Mouse (Mus musculus) lung, embryonic 15.5 days (tissue): ENCODE results near the gene Panx2. TPM values are rescaled to one million over a fixed set of nuclear protein-coding genes. Genes with fewer than 3 reads are reported as not detected.

Experiments
- ATAC-seq: fragments of 200-750 bp; cut with Nextera tagmentation; 2 replicates; pipeline ENCODE4 v1.8.0; 2017; ENCODE audit warnings: moderate number of reproducible peaks, borderline replicate concordance; ENCODE audit not compliant: low FRiP score, low TSS enrichment; ENCODE audit errors: extremely low read depth
- H3K27ac ChIP-seq: fragments of 300-500 bp; sonication (generic); 2 replicates; pipeline ENCODE4 v1.5.1; 2015; ENCODE audit warnings: moderate library complexity, mild to moderate bottlenecking, inconsistent platforms
- H3K27me3 ChIP-seq: fragments of 300-500 bp; sonication (generic); 2 replicates; pipeline ENCODE4 v1.6.1; 2015; ENCODE audit warnings: inconsistent platforms
- H3K36me3 ChIP-seq: fragments of 300-500 bp; sonication (generic); 2 replicates; pipeline ENCODE4 v1.6.1; 2015; ENCODE audit warnings: inconsistent platforms
- H3K4me1 ChIP-seq: fragments of 300-500 bp; sonication (generic); 2 replicates; pipeline ENCODE4 v1.6.1; 2015; ENCODE audit warnings: inconsistent platforms
- H3K4me2 ChIP-seq: fragments of 300-500 bp; sonication (generic); 2 replicates; pipeline ENCODE4 v1.6.1; 2015; ENCODE audit warnings: inconsistent platforms, mild to moderate bottlenecking, moderate library complexity
- H3K4me3 ChIP-seq: fragments of 300-500 bp; sonication (generic); 2 replicates; pipeline ENCODE4 v1.5.1; 2015; ENCODE audit warnings: mild to moderate bottlenecking, inconsistent platforms
- H3K9ac ChIP-seq: fragments of 300-500 bp; sonication (generic); 2 replicates; pipeline ENCODE4 v1.6.1; 2015; ENCODE audit warnings: inconsistent platforms
- H3K9me3 ChIP-seq: fragments of 300-500 bp; sonication (generic); 2 replicates; pipeline ENCODE4 v1.6.1; 2016; ENCODE audit warnings: inconsistent platforms
- WGBS: fragments of 180-500 bp; shearing (Covaris S2); methylation state at CpG from one replicate; pipeline ENCODE4 v1.1.7; 2015; 5-methylcytosine and 5-hydroxymethylcytosine counted together
- polyA plus RNA-seq: library from polyadenylated mRNA; unstranded; fragments of >200 nt; fragmentation: Nextera tagmentation; extraction: Ambion mirVana; gene quantifications from 2 replicates; pipeline ENCODE4 v1.2.1, GENCODE M21; 2015

Gene Panx2
- polyA plus RNA-seq, 1 experiment from 2014 or later = 0.24 TPM

DNA sequence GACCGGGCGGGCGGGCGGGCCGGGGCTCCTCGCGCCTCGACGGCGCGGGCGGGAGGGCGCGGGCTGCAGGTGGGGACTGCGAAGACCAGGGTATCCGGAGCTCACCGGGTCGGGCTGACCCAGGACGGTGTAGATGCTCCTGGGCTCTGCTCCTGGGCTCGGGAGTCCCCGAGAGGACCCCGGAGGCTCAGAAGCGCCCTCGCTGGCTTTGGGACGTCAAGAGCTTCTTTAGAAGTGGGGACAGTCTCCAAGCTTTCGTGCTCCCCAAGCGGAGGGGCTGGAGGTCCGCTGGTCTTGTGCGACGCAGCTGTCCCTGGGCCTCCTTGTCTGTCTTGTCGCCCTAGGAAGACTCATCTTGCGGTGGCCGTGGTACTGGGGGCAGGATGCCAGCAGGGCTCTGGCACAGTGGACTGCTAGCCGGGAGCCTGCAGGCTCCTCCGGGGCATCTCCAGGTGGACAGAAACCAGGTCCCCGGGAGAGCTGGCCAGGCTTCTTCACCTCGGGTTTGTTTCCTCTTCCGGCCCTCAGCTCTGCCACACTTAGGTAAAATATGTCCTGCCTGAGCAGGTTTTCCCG, 16.7 kb downstream of the Panx2 start:
- no peaks in the 10 kb centered on the region for H3K9me3 ChIP-seq
- no peaks in the 10 kb centered on the region for H3K27me3 ChIP-seq
- peak overlapping the region; percentile 86 for H3K4me3 ChIP-seq
- H3K9ac ChIP-seq = peak overlapping the region; percentile 89
- WGBS = under 1% methylated on average over 33 of the region's 39 CpGs
- H3K4me1 ChIP-seq = peaks cover 39% of the 10 kb centered on the region
- peak overlapping the region; percentile 77 for H3K4me2 ChIP-seq
- H3K36me3 ChIP-seq = 0 out of 2 replicates have a peak, but pooled peaks cover 2% of the 10 kb centered on the region
- peak; percentile 56 for ATAC-seq
- peak overlapping the region; percentile 82 for H3K27ac ChIP-seq

DNA sequence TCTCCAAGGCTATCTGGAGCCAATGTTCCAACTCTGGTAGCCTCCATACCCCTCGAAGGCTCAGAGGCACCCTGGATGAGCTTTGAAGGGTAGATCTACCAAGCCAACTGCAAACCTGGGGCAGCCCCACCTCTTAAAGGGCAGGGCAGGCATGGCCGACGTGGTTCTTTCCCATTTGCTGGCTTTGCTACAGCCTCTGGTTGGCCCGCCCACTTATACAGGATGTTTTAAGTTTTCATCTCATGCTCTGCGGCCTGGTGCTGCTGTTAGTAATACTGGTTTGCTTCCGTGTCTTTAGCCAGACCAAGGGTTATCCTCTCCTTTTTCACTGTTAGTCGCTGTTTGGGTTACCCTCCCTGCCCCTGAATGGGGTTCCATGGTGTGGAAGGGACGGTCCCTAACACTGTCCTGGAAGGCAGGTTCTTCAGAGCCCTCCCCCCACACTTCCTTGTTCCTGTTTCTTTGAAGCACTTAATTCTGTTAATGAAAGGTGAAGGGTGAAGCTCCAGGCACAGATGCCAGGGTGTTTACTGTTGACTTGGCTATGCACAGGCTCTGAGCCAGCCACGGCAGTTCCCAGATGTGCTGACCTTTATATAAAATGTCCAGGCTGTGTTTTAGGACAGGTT, 18.8 kb downstream of the Panx2 start:
- H3K4me2 ChIP-seq = peak overlapping the region; percentile 77
- no peak overlapping the region for H3K27ac ChIP-seq
- H3K36me3 ChIP-seq = peaks cover 19% of the 10 kb centered on the region
- no peaks in the 10 kb centered on the region for H3K9me3 ChIP-seq
- no peak overlapping the region for H3K4me3 ChIP-seq
- 53% methylated on average over 9 of the region's 9 CpGs for WGBS
- no peak overlapping the region for H3K9ac ChIP-seq
- peaks cover 39% of the 10 kb centered on the region for H3K4me1 ChIP-seq
- no peaks in the 10 kb centered on the region for H3K27me3 ChIP-seq
- ATAC-seq = no peak

- 95% methylated on average over 1 of the region's 1 CpGs for WGBS
- Histone ChIP-seq H3K27me3 (no peaks in the 10 kb centered on the region), H3K36me3 (peaks cover 50% of the 10 kb centered on the region), H3K4me2 (no peak overlapping the region), H3K4me3 (no peak overlapping the region), H3K9ac (no peak overlapping the region), H3K9me3 (no peaks in the 10 kb centered on the region), H3K4me1 (peaks cover 9% of the 10 kb centered on the region), H3K27ac (no peak overlapping the region)
- no peak for ATAC-seq
Observed at GRCm38 (mm10) chr15:89083906-89084305, 24.4 kb downstream of the Panx2 start.

DNA sequence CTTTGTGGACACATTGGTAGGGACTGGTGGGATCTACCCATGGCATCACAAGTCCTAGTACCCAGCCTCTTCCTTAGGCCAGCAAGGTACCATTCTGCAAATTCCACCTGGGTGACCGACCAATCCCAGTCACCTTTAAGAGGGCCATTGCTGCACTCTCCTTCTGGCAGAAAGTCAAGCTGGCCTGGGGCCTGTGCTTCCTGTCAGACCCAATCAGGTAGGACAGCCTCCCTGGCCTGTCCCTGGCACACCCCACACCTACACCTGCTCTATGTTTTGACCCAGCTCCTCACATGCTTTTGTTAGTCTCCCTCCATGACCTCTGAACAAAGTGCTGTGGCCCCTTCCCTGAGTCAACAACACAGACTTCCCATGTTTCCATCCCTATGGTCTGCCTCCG, 25.3 kb downstream of the Panx2 start:
- peaks cover 47% of the 10 kb centered on the region for H3K36me3 ChIP-seq
- no peak overlapping the region for H3K4me3 ChIP-seq
- H3K9ac ChIP-seq = no peak overlapping the region
- no peaks in the 10 kb centered on the region for H3K27me3 ChIP-seq
- no peak for ATAC-seq
- 91% methylated on average over 2 of the region's 2 CpGs for WGBS
- H3K27ac ChIP-seq = no peak overlapping the region
- no peak overlapping the region for H3K4me2 ChIP-seq
- no peaks in the 10 kb centered on the region for H3K9me3 ChIP-seq
- peaks cover 12% of the 10 kb centered on the region for H3K4me1 ChIP-seq

DNA sequence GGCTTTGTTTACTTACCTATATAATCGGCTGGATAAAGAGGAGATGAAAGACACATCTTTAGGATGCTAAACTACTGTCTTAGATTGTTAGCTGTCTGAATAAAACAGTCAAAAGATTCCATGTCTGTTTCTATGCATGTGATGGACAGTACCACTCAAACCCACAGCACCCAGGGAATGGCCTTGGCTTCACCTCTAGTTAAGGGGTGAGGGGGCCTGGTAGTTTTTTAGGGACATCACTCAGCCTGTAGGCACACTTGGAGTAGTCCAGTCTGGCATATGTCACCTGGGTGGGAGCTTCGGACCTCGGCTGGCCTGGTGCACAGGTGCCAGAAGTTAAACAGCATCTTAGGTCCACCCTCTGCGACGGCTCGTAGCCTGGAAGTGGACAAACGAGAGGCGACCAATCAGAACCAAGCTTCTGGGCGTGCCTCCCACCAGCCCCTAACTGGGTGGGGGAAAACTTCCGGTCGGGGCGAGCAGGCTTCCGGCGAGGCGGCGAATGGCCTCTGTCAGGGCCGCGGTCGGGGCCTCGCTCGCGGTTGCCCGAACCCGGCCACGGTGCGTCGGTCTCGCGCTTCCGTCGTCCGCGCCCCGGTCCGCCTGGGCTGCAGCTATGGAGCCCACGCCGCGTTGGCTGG, 29.2 kb downstream of the Panx2 start, which contains the start of gene Selenoo:
Gene Selenoo, plus strand, starts transcription at position 478 of the 641 bp plus-strand sequence.
- H3K27ac ChIP-seq = peak within 1 kb of the TSS; percentile 57
- peak within 1 kb of the TSS; percentile 93 for H3K4me2 ChIP-seq
- peak within 1 kb of the TSS; percentile 88 for H3K9ac ChIP-seq
- peak within 1 kb of the TSS; percentile 87 for H3K4me3 ChIP-seq
- peaks cover 22% of the 10 kb centered on the region for H3K4me1 ChIP-seq
- no peaks in the 10 kb centered on the region for H3K27me3 ChIP-seq
- WGBS = 1% methylated on average over 38 of the region's 38 CpGs
- no peaks in the 10 kb centered on the region for H3K9me3 ChIP-seq
- H3K36me3 ChIP-seq = peaks cover 44% of the 10 kb centered on the region
- peak; percentile 94 for ATAC-seq

- Histone ChIP-seq H3K4me3 (peak overlapping the region; percentile 87), H3K9me3 (no peaks in the 10 kb centered on the region), H3K4me2 (peak overlapping the region; percentile 93), H3K36me3 (peaks cover 45% of the 10 kb centered on the region), H3K27me3 (no peaks in the 10 kb centered on the region), H3K9ac (peak overlapping the region; percentile 88), H3K27ac (peak overlapping the region; percentile 57), H3K4me1 (peaks cover 22% of the 10 kb centered on the region)
- peak; percentile 67 for ATAC-seq
- WGBS = 1% methylated on average over 63 of the region's 68 CpGs
Observed at GRCm38 (mm10) chr15:89089248-89090051, 29.9 kb downstream of the Panx2 start.

DNA sequence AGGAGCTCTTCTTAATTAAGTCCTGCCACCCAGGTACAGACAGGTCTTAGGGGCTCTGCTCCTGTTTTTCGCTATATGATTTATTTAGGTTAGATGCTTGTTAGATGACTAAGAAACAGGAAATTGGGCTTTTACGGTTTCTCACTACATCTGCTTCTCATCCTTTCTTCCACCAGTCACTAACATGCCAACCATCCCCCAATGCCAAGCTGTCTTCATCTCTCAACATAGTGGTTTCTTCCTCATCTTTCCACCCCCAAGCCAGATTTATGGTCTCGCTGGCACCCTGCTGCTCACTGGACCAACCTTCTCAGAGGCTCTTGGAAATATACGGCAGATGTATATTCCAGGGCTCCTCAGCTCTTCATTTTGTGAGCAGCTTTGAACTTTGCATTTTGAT, 31.1 kb downstream of the Panx2 start:
- Histone ChIP-seq H3K4me2 (peak overlapping the region; percentile 93), H3K27ac (no peak overlapping the region), H3K4me3 (no peak overlapping the region; the same call in 1 of the 2 replicates), H3K27me3 (no peaks in the 10 kb centered on the region), H3K36me3 (peaks cover 46% of the 10 kb centered on the region), H3K9me3 (no peaks in the 10 kb centered on the region), H3K9ac (no peak overlapping the region), H3K4me1 (peaks cover 22% of the 10 kb centered on the region)
- no peak for ATAC-seq
- 84% methylated on average over 4 of the region's 4 CpGs for WGBS

- no peak overlapping the region for H3K27ac ChIP-seq
- peaks cover 22% of the 10 kb centered on the region for H3K4me1 ChIP-seq
- H3K36me3 ChIP-seq = peaks cover 52% of the 10 kb centered on the region
- H3K9ac ChIP-seq = no peak overlapping the region
- no peak overlapping the region for H3K4me2 ChIP-seq
- no peak for ATAC-seq
- H3K9me3 ChIP-seq = no peaks in the 10 kb centered on the region
- WGBS = 79% methylated on average over 5 of the region's 5 CpGs
- no peak overlapping the region for H3K4me3 ChIP-seq
- H3K27me3 ChIP-seq = no peaks in the 10 kb centered on the region
Observed at GRCm38 (mm10) chr15:89092181-89092580, 32.6 kb downstream of the Panx2 start.

GRCm38 (mm10) chr15:89097450-89097849, 37.9 kb downstream of the Panx2 start:
- no peak overlapping the region for H3K27ac ChIP-seq
- H3K36me3 ChIP-seq = peaks cover 99% of the 10 kb centered on the region
- no peak overlapping the region for H3K4me3 ChIP-seq
- no peaks in the 10 kb centered on the region for H3K4me1 ChIP-seq
- H3K9me3 ChIP-seq = no peaks in the 10 kb centered on the region
- no peaks in the 10 kb centered on the region for H3K27me3 ChIP-seq
- H3K9ac ChIP-seq = no peak overlapping the region
- no peak overlapping the region for H3K4me2 ChIP-seq
- no peak for ATAC-seq
- WGBS = 87% methylated on average over 5 of the region's 5 CpGs

DNA sequence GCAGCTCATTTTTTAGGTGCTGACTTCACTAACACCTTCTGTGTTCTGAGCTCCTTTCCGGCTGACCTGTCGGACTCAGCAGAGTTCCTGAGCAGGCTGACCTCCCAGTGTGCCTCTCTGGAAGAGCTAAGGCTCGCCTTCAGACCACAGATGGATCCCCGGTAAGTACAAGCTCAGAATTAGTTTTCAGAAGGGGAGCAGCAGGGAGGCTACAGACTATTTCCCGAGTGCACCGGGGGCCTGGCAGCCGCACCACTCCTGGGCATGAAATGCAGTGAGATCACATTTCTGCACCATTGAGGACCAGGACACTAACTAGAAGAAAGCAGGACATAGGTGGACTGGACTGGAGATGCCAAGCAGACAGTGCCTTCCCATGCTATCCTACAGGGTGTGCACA, 39.1 kb downstream of the Panx2 start:
- no peaks in the 10 kb centered on the region for H3K4me1 ChIP-seq
- H3K27ac ChIP-seq = no peak overlapping the region
- WGBS = 88% methylated on average over 7 of the region's 7 CpGs
- H3K27me3 ChIP-seq = no peaks in the 10 kb centered on the region
- H3K4me3 ChIP-seq = no peak overlapping the region
- H3K36me3 ChIP-seq = peaks cover 91% of the 10 kb centered on the region
- no peak overlapping the region for H3K4me2 ChIP-seq
- H3K9me3 ChIP-seq = no peaks in the 10 kb centered on the region
- no peak for ATAC-seq
- H3K9ac ChIP-seq = no peak overlapping the region

GRCm38 (mm10) chr15:89100823-89101222, 41.3 kb downstream of the Panx2 start:
- H3K4me2 ChIP-seq = no peak overlapping the region
- 88% methylated on average over 12 of the region's 12 CpGs for WGBS
- H3K27me3 ChIP-seq = no peaks in the 10 kb centered on the region
- H3K9me3 ChIP-seq = no peaks in the 10 kb centered on the region
- no peak overlapping the region for H3K4me3 ChIP-seq
- no peaks in the 10 kb centered on the region for H3K4me1 ChIP-seq
- ATAC-seq = no peak
- no peak overlapping the region for H3K9ac ChIP-seq
- peaks cover 90% of the 10 kb centered on the region for H3K36me3 ChIP-seq
- H3K27ac ChIP-seq = no peak overlapping the region
